Mouse (Mus musculus): Measurements from ENCODE around the gene Itgb7. TPM values are rescaled to one million over a fixed set of nuclear protein-coding genes. Genes with fewer than 3 reads are reported as not detected.

Gene Itgb7
- polyA plus RNA-seq, 1 experiment = 2.0 TPM

DNA sequence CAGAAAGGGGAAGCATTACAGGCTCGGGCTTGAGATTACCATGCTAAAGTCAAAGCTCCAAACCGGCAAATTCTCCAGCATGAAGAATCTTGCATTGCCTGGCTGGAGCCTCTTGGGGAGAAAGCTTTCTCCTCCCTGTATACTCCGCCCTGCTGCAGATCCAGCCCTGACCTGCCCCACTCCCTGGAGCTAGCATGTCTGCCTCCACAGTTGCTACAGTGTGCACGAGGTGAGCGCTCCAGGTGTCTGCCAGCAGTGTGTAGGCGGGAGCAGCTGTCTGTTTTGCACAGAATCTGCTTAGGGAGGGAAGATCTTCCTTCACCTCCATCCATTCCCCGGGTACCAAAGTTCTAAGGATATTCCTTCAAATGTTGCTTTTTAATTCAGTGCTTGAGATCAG, 30.8 kb upstream of the Itgb7 start:
- Histone ChIP-seq H3K27me3 (ENCODE audit: control insufficient read depth, insufficient read depth, insufficient read length) (no peaks in the 10 kb centered on the region), H3ac (ENCODE audit: control insufficient read depth, insufficient read length) (no peak overlapping the region), H3K4me2 (ENCODE audit: low read depth) (no peak overlapping the region), H3K79me2 (ENCODE audit: control insufficient read depth, insufficient read depth) (no peaks in the 10 kb centered on the region), H3K36me3 (ENCODE audit: control insufficient read depth, insufficient read depth) (no peaks in the 10 kb centered on the region), H3K4me3 (no peak overlapping the region)
- TF ChIP-seq MYOD1 (IDR thresholded peaks at IDR 0.05; ENCODE audit: control insufficient read depth in 1 of 3, insufficient read length in 2 of 3, low read depth in 2 of 3) (peak in 1 of 3 experiments; percentile 46), POLR2AphosphoS2 (IDR thresholded peaks at IDR 0.05; ENCODE audit: insufficient read length, low read depth) (no peak), TCF3 (IDR thresholded peaks at IDR 0.05; ENCODE audit: insufficient read length, low read depth) (no peak), E2F4 (IDR thresholded peaks at IDR 0.05; ENCODE audit: insufficient read depth) (no peak), MYOG (IDR thresholded peaks at IDR 0.05; ENCODE audit: control insufficient read depth in 1 of 3, insufficient read depth in 1 of 3, insufficient read length in 2 of 3, low read depth in 2 of 3) (no peak), USF1 (IDR thresholded peaks at IDR 0.05; ENCODE audit: low read depth) (no peak)

DNA sequence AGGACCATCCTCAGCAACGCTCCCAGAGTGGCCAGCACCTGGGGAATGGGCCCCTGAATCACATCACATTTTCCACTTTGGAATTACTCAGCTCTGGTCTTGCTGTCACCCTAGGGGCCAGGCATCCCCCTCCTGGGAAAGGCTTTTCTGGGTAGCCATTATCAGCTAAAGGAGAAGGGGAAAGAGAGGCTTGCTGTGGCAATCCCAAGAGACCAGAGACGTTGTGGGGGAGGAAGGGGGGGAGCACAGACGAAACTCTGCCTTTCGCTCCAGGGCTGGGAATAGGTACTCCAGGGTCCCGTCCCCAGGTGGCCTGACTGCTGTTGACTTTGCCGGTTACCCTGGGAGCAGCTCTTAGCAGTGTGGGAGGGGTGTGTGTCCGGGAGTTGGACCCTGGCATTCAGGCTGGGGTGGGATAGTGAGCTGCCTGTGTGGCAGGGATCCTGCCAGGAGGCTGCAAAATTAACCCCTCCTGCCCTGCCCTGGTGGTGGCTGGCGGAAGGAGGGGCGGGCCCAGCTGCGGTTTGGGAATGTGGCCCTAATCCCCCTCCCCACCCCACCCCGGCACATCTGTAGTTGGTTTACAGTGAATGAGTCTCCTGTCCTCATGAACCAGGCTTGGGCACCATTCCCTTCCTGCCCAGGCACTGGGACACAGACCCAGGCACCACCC, 27.0 kb upstream of the Itgb7 start:
- Histone ChIP-seq H3K4me3 (peak overlapping the region; percentile 52), H3K27me3 (ENCODE audit: control insufficient read depth, insufficient read depth, insufficient read length) (no peaks in the 10 kb centered on the region), H3ac (ENCODE audit: control insufficient read depth, insufficient read length) (no peak overlapping the region), H3K79me2 (ENCODE audit: control insufficient read depth, insufficient read depth) (peaks cover 5% of the 10 kb centered on the region), H3K4me2 (ENCODE audit: low read depth) (peak overlapping the region; percentile 99), H3K36me3 (ENCODE audit: control insufficient read depth, insufficient read depth) (no peaks in the 10 kb centered on the region)
- TF ChIP-seq REST (IDR thresholded peaks at IDR 0.05; ENCODE audit: insufficient read depth, insufficient read length) (no peak), E2F4 (IDR thresholded peaks at IDR 0.05; ENCODE audit: insufficient read depth) (no peak), POLR2A (IDR thresholded peaks at IDR 0.05; ENCODE audit: insufficient read length, low read depth) (peak; percentile 37), TCF3 (IDR thresholded peaks at IDR 0.05; ENCODE audit: insufficient read length, low read depth) (no peak), POLR2AphosphoS2 (IDR thresholded peaks at IDR 0.05; ENCODE audit: insufficient read length, low read depth) (peak; percentile 52), MAX (IDR thresholded peaks at IDR 0.05; ENCODE audit: low read depth) (no peak), SRF (IDR thresholded peaks at IDR 0.05; ENCODE audit: control insufficient read depth, insufficient read length, low read depth) (no peak), USF1 (IDR thresholded peaks at IDR 0.05; ENCODE audit: low read depth) (no peak), MYOG (IDR thresholded peaks at IDR 0.05; ENCODE audit: control insufficient read depth in 1 of 3, insufficient read depth in 1 of 3, insufficient read length in 2 of 3, low read depth in 2 of 3) (no peak)

DNA sequence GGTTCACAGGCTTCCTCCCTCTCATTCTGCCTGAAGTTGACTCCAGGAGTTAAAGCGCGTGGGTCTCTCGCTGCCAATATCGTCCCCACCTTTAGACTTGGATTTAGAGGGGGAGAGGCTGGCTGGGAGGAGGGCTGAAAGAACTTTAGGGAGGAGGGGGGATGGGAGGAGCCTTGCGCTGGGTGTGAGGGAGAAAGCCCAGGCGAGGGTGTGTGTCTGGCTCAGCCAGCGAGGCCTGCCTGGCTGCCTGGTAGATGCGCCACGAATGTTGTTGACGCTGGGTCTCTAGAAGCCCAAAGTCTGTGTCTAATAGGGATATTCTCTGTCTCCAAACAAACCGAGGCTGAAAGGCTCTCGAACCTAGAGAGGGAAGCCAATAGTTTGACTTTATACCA, 26.3 kb upstream of the Itgb7 start:
- peaks cover 5% of the 10 kb centered on the region for H3K79me2 ChIP-seq (ENCODE audit: control insufficient read depth, insufficient read depth)
- no peaks in the 10 kb centered on the region for H3K27me3 ChIP-seq (ENCODE audit: control insufficient read depth, insufficient read depth, insufficient read length)
- peak overlapping the region; percentile 99 for H3K4me2 ChIP-seq (ENCODE audit: low read depth)
- no peak for TF ChIP-seq SRF (IDR thresholded peaks at IDR 0.05; ENCODE audit: control insufficient read depth, insufficient read length, low read depth)
- TF ChIP-seq POLR2A (IDR thresholded peaks at IDR 0.05; ENCODE audit: insufficient read length, low read depth) = peak; percentile 95
- peak; percentile 96 for TF ChIP-seq POLR2AphosphoS2 (IDR thresholded peaks at IDR 0.05; ENCODE audit: insufficient read length, low read depth)
- no peaks in the 10 kb centered on the region for H3K36me3 ChIP-seq (ENCODE audit: control insufficient read depth, insufficient read depth)
- H3ac ChIP-seq (ENCODE audit: control insufficient read depth, insufficient read length) = no peak overlapping the region
- peak overlapping the region; percentile 52 for H3K4me3 ChIP-seq

DNA sequence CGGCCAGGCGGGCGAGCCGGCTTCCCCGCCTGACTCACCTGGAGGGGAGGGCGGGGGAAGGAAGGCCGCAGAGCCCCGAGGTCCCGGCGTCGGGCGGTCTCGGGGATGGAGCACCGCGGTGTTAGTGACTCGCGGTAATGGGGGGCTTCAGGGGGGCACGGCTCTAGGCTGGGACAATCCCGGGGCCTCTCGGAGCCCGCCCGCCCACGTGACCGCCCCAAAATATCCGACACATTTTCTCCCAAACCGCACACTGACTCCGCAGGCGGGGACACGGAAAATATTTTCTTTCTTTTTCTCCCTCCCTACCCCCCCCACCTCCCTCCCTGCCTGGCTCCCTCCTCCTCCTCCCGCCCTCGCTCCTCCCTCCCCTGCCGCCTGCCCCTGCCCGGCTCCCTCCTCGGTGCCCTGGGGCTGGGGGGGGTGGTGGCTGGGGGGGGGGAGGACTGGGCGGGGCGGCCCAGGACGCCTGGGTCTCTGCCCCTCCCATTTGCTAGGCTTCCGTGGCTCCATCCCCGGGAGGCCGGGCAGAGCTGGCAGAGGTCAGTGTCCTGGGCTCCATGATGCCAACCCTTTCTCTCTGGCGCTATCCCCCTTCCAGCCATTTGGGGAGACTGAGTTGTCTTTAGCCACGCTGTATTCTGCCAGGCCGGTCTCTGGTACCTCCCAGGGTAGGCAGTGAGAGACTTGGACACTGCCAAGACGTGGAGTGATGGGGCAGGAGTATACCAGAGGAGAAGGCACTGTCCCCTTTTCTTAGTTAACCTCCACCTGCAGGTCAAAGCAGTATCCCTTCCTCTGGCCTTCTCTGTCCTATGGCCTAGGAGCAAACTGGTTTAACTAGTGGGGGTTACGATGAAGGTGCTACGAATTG, 25.7 kb upstream of the Itgb7 start, which contains the start of gene Rarg:
Rarg (minus strand) TSS at position 316 of the 874 bp plus-strand sequence.
- peak within 1 kb of the TSS; percentile 4 for H3ac ChIP-seq (ENCODE audit: control insufficient read depth, insufficient read length)
- H3K4me3 ChIP-seq = peak within 1 kb of the TSS; percentile 52
- no peaks in the 10 kb centered on the region for H3K36me3 ChIP-seq (ENCODE audit: control insufficient read depth, insufficient read depth)
- peaks cover 5% of the 10 kb centered on the region for H3K79me2 ChIP-seq (ENCODE audit: control insufficient read depth, insufficient read depth)
- peak within 1 kb of the TSS; percentile 99 for H3K4me2 ChIP-seq (ENCODE audit: low read depth)
- peak; percentile 90 for TF ChIP-seq POLR2AphosphoS2 (IDR thresholded peaks at IDR 0.05; ENCODE audit: insufficient read length, low read depth)
- TF ChIP-seq USF1 (IDR thresholded peaks at IDR 0.05; ENCODE audit: low read depth) = peak; percentile 86
- no peak for TF ChIP-seq MYOG (IDR thresholded peaks at IDR 0.05; ENCODE audit: control insufficient read depth in 1 of 3, insufficient read depth in 1 of 3, insufficient read length in 2 of 3, low read depth in 2 of 3)
- peak; percentile 78 for TF ChIP-seq POLR2A (IDR thresholded peaks at IDR 0.05; ENCODE audit: insufficient read length, low read depth)
- no peak for TF ChIP-seq CEBPB (IDR thresholded peaks at IDR 0.05; ENCODE audit: insufficient read depth, poor library complexity, severe bottlenecking)
- TF ChIP-seq MYOD1 (IDR thresholded peaks at IDR 0.05; ENCODE audit: control insufficient read depth in 1 of 3, insufficient read length in 2 of 3, low read depth in 2 of 3) = no peak
- H3K27me3 ChIP-seq (ENCODE audit: control insufficient read depth, insufficient read depth, insufficient read length) = no peaks in the 10 kb centered on the region

DNA sequence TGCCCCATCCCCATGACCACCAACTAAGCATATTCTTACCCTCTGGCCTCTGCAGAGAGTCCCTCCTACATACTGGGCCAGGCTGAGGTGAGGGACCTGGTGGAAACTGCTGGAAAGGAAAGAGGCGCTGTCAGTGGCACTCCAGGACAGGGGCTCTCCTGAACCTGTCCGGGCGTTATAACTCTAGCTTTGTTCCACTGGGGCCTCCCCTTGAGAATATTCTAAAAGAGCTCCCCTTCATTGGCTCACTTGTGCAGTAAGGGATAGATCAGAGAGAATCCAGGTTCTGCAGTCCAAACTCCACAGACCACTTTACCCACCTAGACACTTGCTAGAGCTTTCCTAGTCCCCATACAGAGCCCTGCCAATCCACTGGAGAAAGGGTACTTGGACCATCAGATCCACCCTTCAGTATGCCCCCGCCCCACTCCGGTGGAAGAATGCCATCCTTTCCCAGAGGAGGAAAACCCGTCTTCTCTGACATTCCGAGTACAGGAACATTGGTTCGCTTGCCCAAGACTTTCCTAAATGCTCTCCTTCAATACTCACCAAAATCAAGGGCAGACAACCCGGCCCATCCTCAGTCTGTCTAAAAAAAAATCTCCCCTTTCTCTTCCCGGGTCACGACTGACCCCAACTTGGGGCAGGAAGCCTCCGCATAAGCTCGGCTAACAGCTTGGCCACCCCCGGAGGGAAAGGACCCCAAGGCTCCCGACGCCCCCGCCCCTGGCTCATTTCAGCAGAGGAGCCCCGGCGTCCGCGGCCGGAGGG, 24.9 kb upstream of the Itgb7 start:
- Histone ChIP-seq H3K79me2 (ENCODE audit: control insufficient read depth, insufficient read depth) (peaks cover 5% of the 10 kb centered on the region), H3K4me3 (peak overlapping the region; percentile 52), H3K4me2 (ENCODE audit: low read depth) (peak overlapping the region; percentile 92), H3K27me3 (ENCODE audit: control insufficient read depth, insufficient read depth, insufficient read length) (no peaks in the 10 kb centered on the region), H3ac (ENCODE audit: control insufficient read depth, insufficient read length) (peak overlapping the region; percentile 4), H3K36me3 (ENCODE audit: control insufficient read depth, insufficient read depth) (peaks cover 4% of the 10 kb centered on the region)
- TF ChIP-seq MYOD1 (IDR thresholded peaks at IDR 0.05; ENCODE audit: control insufficient read depth in 1 of 3, insufficient read length in 2 of 3, low read depth in 2 of 3) (no peak), E2F4 (IDR thresholded peaks at IDR 0.05; ENCODE audit: insufficient read depth) (no peak), POLR2AphosphoS2 (IDR thresholded peaks at IDR 0.05; ENCODE audit: insufficient read length, low read depth) (no peak), CEBPB (IDR thresholded peaks at IDR 0.05; ENCODE audit: insufficient read depth, poor library complexity, severe bottlenecking) (no peak), SRF (IDR thresholded peaks at IDR 0.05; ENCODE audit: control insufficient read depth, insufficient read length, low read depth) (no peak), POLR2A (IDR thresholded peaks at IDR 0.05; ENCODE audit: insufficient read length, low read depth) (no peak), MYOG (IDR thresholded peaks at IDR 0.05; ENCODE audit: control insufficient read depth in 1 of 3, insufficient read depth in 1 of 3, insufficient read length in 2 of 3, low read depth in 2 of 3) (no peak), USF1 (IDR thresholded peaks at IDR 0.05; ENCODE audit: low read depth) (no peak), TCF3 (IDR thresholded peaks at IDR 0.05; ENCODE audit: insufficient read length, low read depth) (no peak), REST (IDR thresholded peaks at IDR 0.05; ENCODE audit: insufficient read depth, insufficient read length) (no peak), MAX (IDR thresholded peaks at IDR 0.05; ENCODE audit: low read depth) (no peak), TCF12 (IDR thresholded peaks at IDR 0.05; ENCODE audit: insufficient read depth, poor library complexity, severe bottlenecking) (no peak)
